Mouse (Mus musculus): ENCODE data around the gene Rheb. TPM values are rescaled to one million over a fixed set of nuclear protein-coding genes. Genes with fewer than 3 reads are reported as not detected.
"Not testable (repeated sequence)": the region's sequence is repeated elsewhere in the genome, so short reads cannot be mapped to it uniquely, and the experiment has no call there.

Rheb gene
- polyA plus RNA-seq, 1 experiment from 2014 or later, result 70.0 TPM

GRCm38 (mm10) chr5:24827173-24827572 is 15.3 kb downstream of the Rheb start:
- H3K27ac ChIP-seq (ENCODE audit: low read length), result no peak overlapping the region
- WGBS (ENCODE audit: insufficient replicate concordance), result 49% methylated on average over 2 of the region's 2 CpGs
- no peak for ATAC-seq (ENCODE audit: low read depth)
- H3K27me3 ChIP-seq (ENCODE audit: control insufficient read depth, insufficient read depth, low read depth, low read length), result no peaks in the 10 kb centered on the region
- H3K4me1 ChIP-seq (ENCODE audit: control insufficient read depth, low read depth, low read length), result peaks cover 14% of the 10 kb centered on the region
- no peak overlapping the region for H3K4me3 ChIP-seq (ENCODE audit: low read depth, low read length)
- H3K9ac ChIP-seq (ENCODE audit: low read depth, low read length), result no peak overlapping the region
- no peaks in the 10 kb centered on the region for H3K9me3 ChIP-seq (replicated peaks; ENCODE audit: control insufficient read depth, low read length)
- no peaks in the 10 kb centered on the region for H3K36me3 ChIP-seq (ENCODE audit: control insufficient read depth, insufficient read depth)
- no peak overlapping the region for H3K4me2 ChIP-seq (ENCODE audit: low read depth, low read length)

GRCm38 (mm10) chr5:24826056-24826770 is 16.2 kb downstream of the Rheb start:
- Histone ChIP-seq H3K4me1 (ENCODE audit: control insufficient read depth, low read depth, low read length) (peaks cover 16% of the 10 kb centered on the region), H3K9me3 (replicated peaks; ENCODE audit: control insufficient read depth, low read length) (no peaks in the 10 kb centered on the region), H3K27ac (ENCODE audit: low read length) (no peak overlapping the region), H3K4me2 (ENCODE audit: low read depth, low read length) (no peak overlapping the region), H3K36me3 (ENCODE audit: control insufficient read depth, insufficient read depth) (no peaks in the 10 kb centered on the region), H3K9ac (ENCODE audit: low read depth, low read length) (no peak overlapping the region), H3K4me3 (ENCODE audit: low read depth, low read length) (no peak overlapping the region), H3K27me3 (ENCODE audit: control insufficient read depth, insufficient read depth, low read depth, low read length) (no peaks in the 10 kb centered on the region)
- 57% methylated on average over 9 of the region's 9 CpGs for WGBS (ENCODE audit: insufficient replicate concordance)
- no peak for ATAC-seq (ENCODE audit: low read depth)

- no peak for ATAC-seq (ENCODE audit: low read depth)
- WGBS (ENCODE audit: insufficient replicate concordance), result 76% methylated on average over 4 of the region's 4 CpGs
- peaks cover 16% of the 10 kb centered on the region for H3K4me1 ChIP-seq (ENCODE audit: control insufficient read depth, low read depth, low read length)
These were observed 16.9 kb downstream of the Rheb start for GRCm38 (mm10) chr5:24825365-24826055.

GRCm38 (mm10) chr5:24823864-24824405 is 18.5 kb downstream of the Rheb start:
- H3K9me3 ChIP-seq (replicated peaks; ENCODE audit: control insufficient read depth, low read length), result no peaks in the 10 kb centered on the region

More at GRCm38 (mm10) chr5:24825365-24826055, 16.9 kb downstream of the Rheb start:
- Histone ChIP-seq H3K27me3 (ENCODE audit: control insufficient read depth, insufficient read depth, low read depth, low read length) (no peaks in the 10 kb centered on the region), H3K9ac (ENCODE audit: low read depth, low read length) (no peak overlapping the region), H3K4me2 (ENCODE audit: low read depth, low read length) (no peak overlapping the region), H3K27ac (ENCODE audit: low read length) (no peak overlapping the region), H3K36me3 (ENCODE audit: control insufficient read depth, insufficient read depth) (no peaks in the 10 kb centered on the region), H3K4me3 (ENCODE audit: low read depth, low read length) (no peak overlapping the region), H3K9me3 (replicated peaks; ENCODE audit: control insufficient read depth, low read length) (no peaks in the 10 kb centered on the region)

GRCm38 (mm10) chr5:24822781-24823180 is 19.6 kb downstream of the Rheb start:
- H3K4me1 ChIP-seq (ENCODE audit: control insufficient read depth, low read depth, low read length), result peaks cover 16% of the 10 kb centered on the region
- H3K27me3 ChIP-seq (ENCODE audit: control insufficient read depth, insufficient read depth, low read depth, low read length), result no peaks in the 10 kb centered on the region
- no peaks in the 10 kb centered on the region for H3K9me3 ChIP-seq (replicated peaks; ENCODE audit: control insufficient read depth, low read length)
- no peak overlapping the region for H3K4me3 ChIP-seq (ENCODE audit: low read depth, low read length)
- H3K27ac ChIP-seq (ENCODE audit: low read length), result no peak overlapping the region
- peaks cover under 1% of the 10 kb centered on the region; the same call in 1 of the 2 replicates for H3K36me3 ChIP-seq (ENCODE audit: control insufficient read depth, insufficient read depth)
- WGBS (ENCODE audit: insufficient replicate concordance), result 87% methylated on average over 3 of the region's 3 CpGs
- no peak overlapping the region for H3K4me2 ChIP-seq (ENCODE audit: low read depth, low read length)
- no peak for ATAC-seq (ENCODE audit: low read depth)
- H3K9ac ChIP-seq (ENCODE audit: low read depth, low read length), result no peak overlapping the region

More at GRCm38 (mm10) chr5:24823864-24824405, 18.5 kb downstream of the Rheb start:
- Histone ChIP-seq H3K4me1 (ENCODE audit: control insufficient read depth, low read depth, low read length) (peaks cover 16% of the 10 kb centered on the region), H3K27me3 (ENCODE audit: control insufficient read depth, insufficient read depth, low read depth, low read length) (no peaks in the 10 kb centered on the region), H3K36me3 (ENCODE audit: control insufficient read depth, insufficient read depth) (no peaks in the 10 kb centered on the region), H3K4me2 (ENCODE audit: low read depth, low read length) (no peak overlapping the region), H3K9ac (ENCODE audit: low read depth, low read length) (no peak overlapping the region), H3K27ac (ENCODE audit: low read length) (no peak overlapping the region), H3K4me3 (ENCODE audit: low read depth, low read length) (no peak overlapping the region)
- no peak for ATAC-seq (ENCODE audit: low read depth)
- 79% methylated on average over 6 of the region's 6 CpGs for WGBS (ENCODE audit: insufficient replicate concordance)

- H3K9ac ChIP-seq (ENCODE audit: low read depth, low read length); H3K27me3 ChIP-seq (ENCODE audit: control insufficient read depth, insufficient read depth, low read depth, low read length); H3K4me3 ChIP-seq (ENCODE audit: low read depth, low read length); H3K27ac ChIP-seq (ENCODE audit: low read length); H3K36me3 ChIP-seq (ENCODE audit: control insufficient read depth, insufficient read depth); ATAC-seq (ENCODE audit: low read depth); H3K9me3 ChIP-seq (replicated peaks; ENCODE audit: control insufficient read depth, low read length); H3K4me2 ChIP-seq (ENCODE audit: low read depth, low read length): not testable (repeated sequence)
- WGBS (ENCODE audit: insufficient replicate concordance), result 72% methylated on average over 3 of the region's 3 CpGs
- H3K4me1 ChIP-seq (ENCODE audit: control insufficient read depth, low read depth, low read length), result peaks cover 16% of the 10 kb centered on the region
These were observed 20.2 kb downstream of the Rheb start for GRCm38 (mm10) chr5:24822231-24822630.

- Histone ChIP-seq H3K27me3 (ENCODE audit: control insufficient read depth, insufficient read depth, low read depth, low read length) (no peaks in the 10 kb centered on the region), H3K9ac (ENCODE audit: low read depth, low read length) (no peak overlapping the region), H3K27ac (ENCODE audit: low read length) (no peak overlapping the region), H3K4me1 (ENCODE audit: control insufficient read depth, low read depth, low read length) (peaks cover 15% of the 10 kb centered on the region), H3K4me3 (ENCODE audit: low read depth, low read length) (no peak overlapping the region), H3K9me3 (replicated peaks; ENCODE audit: control insufficient read depth, low read length) (no peaks in the 10 kb centered on the region), H3K36me3 (ENCODE audit: control insufficient read depth, insufficient read depth) (peaks cover 12% of the 10 kb centered on the region), H3K4me2 (ENCODE audit: low read depth, low read length) (no peak overlapping the region)
- WGBS (ENCODE audit: insufficient replicate concordance), result 77% methylated on average over 3 of the region's 3 CpGs
- no peak for ATAC-seq (ENCODE audit: low read depth)
These were observed 21.0 kb downstream of the Rheb start for GRCm38 (mm10) chr5:24821403-24821841.

- peaks cover 13% of the 10 kb centered on the region for H3K36me3 ChIP-seq (ENCODE audit: control insufficient read depth, insufficient read depth)
- no peak overlapping the region for H3K9ac ChIP-seq (ENCODE audit: low read depth, low read length)
- H3K9me3 ChIP-seq (replicated peaks; ENCODE audit: control insufficient read depth, low read length), result no peaks in the 10 kb centered on the region
- WGBS (ENCODE audit: insufficient replicate concordance), result 70% methylated on average over 5 of the region's 5 CpGs
- no peak for ATAC-seq (ENCODE audit: low read depth)
- H3K27ac ChIP-seq (ENCODE audit: low read length), result no peak overlapping the region
- no peak overlapping the region for H3K4me2 ChIP-seq (ENCODE audit: low read depth, low read length)
- H3K4me1 ChIP-seq (ENCODE audit: control insufficient read depth, low read depth, low read length), result peaks cover 8% of the 10 kb centered on the region
- no peaks in the 10 kb centered on the region for H3K27me3 ChIP-seq (ENCODE audit: control insufficient read depth, insufficient read depth, low read depth, low read length)
- H3K4me3 ChIP-seq (ENCODE audit: low read depth, low read length), result no peak overlapping the region
These were observed 21.8 kb downstream of the Rheb start for GRCm38 (mm10) chr5:24820627-24821026.

- no peak overlapping the region for H3K9ac ChIP-seq (ENCODE audit: low read depth, low read length)
- H3K4me3 ChIP-seq (ENCODE audit: low read depth, low read length), result no peak overlapping the region
- no peaks in the 10 kb centered on the region for H3K9me3 ChIP-seq (replicated peaks; ENCODE audit: control insufficient read depth, low read length)
- H3K27me3 ChIP-seq (ENCODE audit: control insufficient read depth, insufficient read depth, low read depth, low read length), result no peaks in the 10 kb centered on the region
- peaks cover 2% of the 10 kb centered on the region; the same call in 1 of the 2 replicates for H3K4me1 ChIP-seq (ENCODE audit: control insufficient read depth, low read depth, low read length)
- no peak overlapping the region for H3K27ac ChIP-seq (ENCODE audit: low read length)
- WGBS (ENCODE audit: insufficient replicate concordance), result 85% methylated on average over 4 of the region's 4 CpGs
- no peak for ATAC-seq (ENCODE audit: low read depth)
- H3K4me2 ChIP-seq (ENCODE audit: low read depth, low read length), result no peak overlapping the region
- peaks cover 33% of the 10 kb centered on the region for H3K36me3 ChIP-seq (ENCODE audit: control insufficient read depth, insufficient read depth)
These were observed 25.2 kb downstream of the Rheb start for GRCm38 (mm10) chr5:24817191-24817590.

Measured in liver, embryonic 16.5 days (tissue).